Mouse (Mus musculus) layer of hippocampus, postnatal 10 days (tissue): ENCODE data around the gene Prap1. TPM values are rescaled to one million over a fixed set of nuclear protein-coding genes. Genes with fewer than 3 reads are reported as not detected.

ENCODE experiments used
- DNase-seq, 2 experiments: peaks; one replicate each; pipeline ENCODE4 v3.0.0; 2021; ENCODE audit warnings: low spot score in 2 of 2
- total RNA-seq, 2 experiments: library from RNA; stranded (reverse); gene quantifications; 2 replicates each; pipeline ENCODE4 v1.2.3; 2021

Prap1 gene
- total RNA-seq, 2 experiments from 2014 or later, result not detected

- peak; percentile 41 to 53 for DNase-seq
Observed at GRCm38 (mm10) chr7:140081408-140082241, 11.6 kb upstream of the Prap1 start.

GRCm38 (mm10) chr7:140082242-140082678 lies 10.9 kb upstream of the Prap1 start, which contains the start of gene Caly:
Gene Caly, minus strand, starts transcription at chr7:140082548.
- DNase-seq, result peak; percentile 84 to 89

- no peak for DNase-seq
Observed at GRCm38 (mm10) chr7:140090601-140091000, 2.6 kb upstream of the Prap1 start.

GRCm38 (mm10) chr7:140094954-140095353 lies 1.8 kb downstream of the Prap1 start:
- no peak for DNase-seq

GRCm38 (mm10) chr7:140095556-140095955 lies 2.4 kb downstream of the Prap1 start:
- DNase-seq, result no peak

GRCm38 (mm10) chr7:140096055-140096454 lies 2.9 kb downstream of the Prap1 start:
- DNase-seq, result no peak

- no peak for DNase-seq
Observed at GRCm38 (mm10) chr7:140098466-140098865, 5.3 kb downstream of the Prap1 start.

- no peak for DNase-seq
Observed at GRCm38 (mm10) chr7:140101498-140101897, 8.3 kb downstream of the Prap1 start.

GRCm38 (mm10) chr7:140101993-140102860 lies 9.0 kb downstream of the Prap1 start, which contains the start of gene Fuom:
Gene Fuom, minus strand, starts transcription at chr7:140102441.
- DNase-seq, result peak; percentile 71 to 82

- DNase-seq, result no peak
Observed at GRCm38 (mm10) chr7:140104009-140104408, 10.8 kb downstream of the Prap1 start.

GRCm38 (mm10) chr7:140111943-140112342 lies 18.7 kb downstream of the Prap1 start:
- no peak for DNase-seq

GRCm38 (mm10) chr7:140115583-140116328 lies 22.6 kb downstream of the Prap1 start, which contains the start of gene Paox:
Gene Paox, plus strand, starts transcription at chr7:140115799.
- DNase-seq, result peak; percentile 19 to 42

- peak; percentile 78 to 83 for DNase-seq
Observed at GRCm38 (mm10) chr7:140116329-140117054, 23.3 kb downstream of the Prap1 start, which contains the start of gene Echs1. Gene Echs1, minus strand, starts transcription at chr7:140116476.

GRCm38 (mm10) chr7:140120484-140120883 lies 27.3 kb downstream of the Prap1 start:
- no peak for DNase-seq

- no peak for DNase-seq
Observed at GRCm38 (mm10) chr7:140121338-140121910, 28.2 kb downstream of the Prap1 start.

- DNase-seq, result no peak
Observed at GRCm38 (mm10) chr7:140122765-140123164, 29.6 kb downstream of the Prap1 start.

GRCm38 (mm10) chr7:140124382-140124781 lies 31.2 kb downstream of the Prap1 start:
- DNase-seq, result no peak

- peak; percentile 81 to 88 for DNase-seq
Observed at GRCm38 (mm10) chr7:140125278-140126021, 32.3 kb downstream of the Prap1 start.

- no peak for DNase-seq
Observed at GRCm38 (mm10) chr7:140126022-140126350, 32.8 kb downstream of the Prap1 start.
